Mouse (Mus musculus): Measurements from ENCODE around the gene Disp2. TPM values are rescaled to one million over a fixed set of nuclear protein-coding genes. Genes with fewer than 3 reads are reported as not detected.

Gene Disp2
- polyA plus RNA-seq (2015; fragmentation: Nextera tagmentation; extraction: Ambion mirVana), result 0.04 and 0.05 TPM in 2 replicates

DNA sequence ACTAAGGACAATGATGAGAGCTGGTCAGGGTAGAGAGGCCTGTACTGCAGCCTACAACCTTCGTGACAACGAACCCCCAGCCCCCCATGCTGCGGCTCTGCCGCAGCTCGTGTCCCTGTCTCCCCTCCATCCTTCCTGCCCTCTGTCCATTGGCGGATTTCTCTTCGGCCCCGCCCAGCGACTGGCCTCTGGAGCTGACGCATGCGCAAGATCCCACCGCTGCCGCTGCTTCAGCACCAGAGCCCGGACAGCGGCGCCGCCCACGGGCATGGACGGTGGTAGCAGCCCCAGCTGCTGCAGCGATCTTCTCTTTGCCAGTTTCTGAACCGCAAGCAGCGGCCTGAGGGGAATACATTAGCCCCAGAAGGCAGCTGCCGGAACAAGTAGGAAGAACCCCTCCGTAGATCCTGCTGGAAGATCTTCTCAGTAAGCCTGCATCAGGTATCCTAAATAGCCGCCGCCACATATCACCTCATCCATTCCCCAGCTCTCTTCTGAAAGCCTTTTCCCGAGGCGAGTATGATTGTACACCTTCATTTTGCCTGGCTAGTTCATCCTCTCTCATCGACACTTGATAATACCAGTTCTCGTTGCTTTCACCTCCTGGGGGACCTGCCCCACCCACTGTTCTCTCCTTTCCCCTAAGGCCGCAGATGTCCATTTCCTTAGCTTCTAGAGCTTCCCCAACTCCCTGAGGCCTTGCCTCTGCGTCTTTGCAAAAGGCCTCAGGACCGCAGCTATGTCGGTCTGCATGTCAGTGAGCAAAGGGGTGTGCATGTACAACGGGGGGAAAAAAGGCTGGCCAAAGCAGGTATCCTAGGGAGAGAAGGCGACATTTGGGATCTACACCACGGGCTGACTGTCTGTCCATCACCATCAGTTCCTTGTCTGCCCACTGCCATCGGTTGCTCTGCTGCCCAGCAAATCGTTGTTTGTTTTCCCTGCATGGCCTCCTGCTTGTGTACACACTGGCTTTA is at the start of gene Disp2:
TSS of gene Disp2 (plus strand) at position 216 of the 977 bp plus-strand sequence.

DNA sequence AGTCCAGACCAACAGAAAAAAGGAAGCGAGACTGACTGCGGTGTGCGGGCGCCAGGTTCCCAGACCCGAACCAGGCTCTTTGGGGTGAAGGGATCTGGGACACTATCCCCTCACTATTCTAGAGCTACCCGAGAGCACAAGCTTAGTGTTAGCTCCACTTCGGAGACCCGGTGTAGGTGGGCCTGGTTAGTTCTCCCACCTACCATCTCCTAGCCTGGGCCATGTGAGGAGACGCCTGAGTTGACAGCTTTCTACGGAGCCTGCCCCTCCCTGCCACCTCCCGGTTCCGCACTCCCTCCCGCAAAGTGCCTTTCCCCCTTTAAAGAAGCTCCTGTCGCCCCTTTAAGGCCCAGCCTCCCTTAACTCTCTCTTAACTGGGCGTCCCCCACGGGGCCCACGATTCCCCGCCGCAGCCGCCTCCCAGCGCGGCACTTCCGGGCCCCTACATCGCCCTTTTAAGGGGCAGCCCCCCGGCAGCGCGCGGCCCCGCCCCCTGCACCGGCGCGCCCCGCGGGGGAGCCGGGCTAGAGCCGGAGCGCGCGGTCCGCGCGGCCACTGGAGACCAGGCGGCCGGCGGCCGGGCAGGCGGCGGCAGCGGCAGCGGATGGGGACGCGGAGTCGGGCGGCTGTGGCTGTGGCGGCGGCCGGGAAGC is 34.2 kb upstream of the Disp2 start, which contains the start of gene Inafm2:
TSS of gene Inafm2 (plus strand) at position 527 of the 653 bp plus-strand sequence.

DNA sequence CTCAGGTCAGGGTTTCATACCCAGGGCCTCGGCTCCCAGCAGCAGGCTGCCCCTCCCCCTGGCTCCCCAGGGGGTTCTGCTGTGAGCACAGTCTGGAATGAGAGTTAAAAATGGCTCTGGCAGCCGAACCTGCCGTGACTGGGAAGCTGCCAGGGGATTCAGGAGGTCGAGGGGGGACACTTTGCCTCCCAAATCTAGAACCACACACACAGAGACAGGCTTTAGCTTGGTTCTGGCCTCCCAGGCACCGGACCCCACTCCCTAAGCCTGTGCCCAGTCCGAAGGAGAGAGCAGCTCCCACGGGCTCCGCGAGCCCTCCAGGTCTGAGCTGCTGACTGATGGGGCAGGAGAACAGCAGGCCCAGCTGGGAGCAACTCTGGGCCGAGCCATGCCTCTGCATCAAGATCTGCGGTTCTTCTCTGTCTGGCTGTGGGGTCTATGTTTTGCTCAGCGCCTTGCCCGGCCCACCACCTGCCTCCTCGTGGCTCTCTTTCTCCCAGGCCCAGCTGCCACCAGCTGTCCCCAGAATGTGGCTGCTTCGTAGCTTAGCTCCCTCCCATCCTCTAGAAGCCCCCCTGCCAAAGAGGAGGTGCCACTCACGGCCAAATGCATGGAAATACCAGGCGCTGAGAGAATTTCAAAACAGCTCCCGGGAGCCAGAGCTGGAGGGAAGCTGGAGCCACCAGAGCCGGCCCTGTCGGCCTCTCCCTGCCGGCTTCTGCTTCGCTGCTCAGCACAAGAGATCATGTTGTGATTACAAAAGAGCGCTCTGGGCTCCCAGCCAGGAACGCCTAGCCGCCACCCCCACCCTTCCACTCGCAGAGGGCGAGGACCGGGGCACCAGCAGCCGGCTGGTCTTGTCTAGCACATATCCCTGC is 17.4 kb upstream of the Disp2 start, which contains the start of gene Ccdc9b:
TSS of gene Ccdc9b (minus strand) at position 756 of the 878 bp plus-strand sequence.

DNA sequence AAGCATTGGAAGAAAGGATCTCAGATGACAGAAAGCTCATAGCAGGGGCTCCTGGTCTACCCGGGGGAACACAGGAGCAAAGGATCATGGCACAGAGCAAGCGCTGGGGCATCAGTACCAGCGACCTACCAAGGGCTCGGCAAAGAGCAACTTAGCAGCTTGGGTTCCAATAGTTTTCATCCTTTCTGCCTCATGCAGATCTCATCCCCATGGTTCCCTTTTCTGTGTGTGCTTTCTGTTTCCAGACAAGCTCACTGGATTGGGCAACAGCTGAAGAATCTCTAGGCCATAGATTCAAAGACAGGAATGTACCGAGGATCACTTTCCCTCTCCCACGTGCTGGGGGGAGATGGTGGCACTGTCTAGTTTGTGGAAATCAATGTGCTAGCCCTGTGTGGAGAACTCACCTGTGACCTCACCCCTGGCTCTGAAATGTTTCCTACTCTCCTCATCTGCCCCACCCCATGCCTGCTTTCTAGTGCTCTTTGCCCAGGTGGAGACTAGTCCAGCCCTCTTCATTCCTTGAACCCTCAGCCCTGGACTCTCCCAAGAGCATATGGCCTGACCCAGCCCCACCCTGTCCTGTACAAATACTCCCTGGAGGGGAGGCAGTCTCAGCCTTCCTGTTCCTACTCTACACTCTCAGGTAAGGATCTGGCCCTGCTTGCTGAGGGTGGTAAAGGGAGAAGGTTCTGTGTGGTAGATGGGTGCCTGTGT is 7.2 kb upstream of the Disp2 start, which contains the start of gene Phgr1:
TSS of gene Phgr1 (plus strand) at position 612 of the 717 bp plus-strand sequence.

DNA sequence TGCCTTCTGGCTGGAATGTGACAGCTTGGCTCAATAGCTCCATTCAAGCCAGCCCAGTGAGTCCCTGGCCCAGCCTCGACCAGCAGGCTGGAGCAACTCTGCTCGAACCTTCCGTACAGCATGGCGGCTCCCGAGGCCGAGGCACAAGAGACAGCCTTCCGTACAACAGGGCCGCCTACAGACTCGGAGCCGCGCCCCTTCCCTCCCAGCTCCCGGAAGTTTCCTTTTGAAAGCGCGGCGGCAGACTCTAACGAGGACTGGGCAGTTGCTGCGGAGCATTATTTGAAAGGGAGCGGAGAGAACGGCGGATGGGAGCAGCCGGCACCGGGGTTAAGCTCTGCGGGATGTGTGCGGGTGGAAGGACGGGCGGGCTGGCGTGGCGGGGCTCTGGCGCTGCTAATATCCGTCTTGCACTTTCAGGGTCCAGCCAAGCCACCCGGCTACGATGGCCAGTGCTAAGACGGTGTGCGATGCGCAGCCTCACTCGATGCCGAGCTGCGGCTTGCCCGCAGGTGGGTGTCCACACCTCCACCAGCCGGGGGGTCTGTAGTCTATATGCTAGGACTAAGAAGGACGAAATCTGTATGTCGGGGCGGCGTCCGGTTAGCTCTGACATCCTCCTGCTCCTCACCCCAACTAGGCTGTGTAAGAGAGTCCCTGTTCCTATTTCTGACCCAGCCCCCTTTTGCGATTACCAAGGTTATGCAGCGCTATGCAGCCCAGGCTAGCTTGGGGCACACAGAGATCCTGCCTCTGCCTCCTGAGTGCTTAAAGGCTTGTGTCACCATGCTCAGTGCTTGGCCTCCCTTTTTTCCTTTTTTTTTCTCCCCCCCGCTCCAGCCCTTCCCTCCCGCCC is 34.7 kb downstream of the Disp2 start, which contains the start of gene Knstrn:
TSS of gene Knstrn (plus strand) at position 23 of the 856 bp plus-strand sequence.

Other genes with a start within 250 kb of the Disp2 start
- gene Bmf, start 230.0 kb upstream of the Disp2 start, polyA plus RNA-seq (2015; fragmentation: Nextera tagmentation; extraction: Ambion mirVana), result 2.3 and 3.1 TPM in 2 replicates
- 10.0 and 10.3 TPM in 2 replicates for gene Bub1b, start 181.5 kb upstream of the Disp2 start, polyA plus RNA-seq (2015; fragmentation: Nextera tagmentation; extraction: Ambion mirVana)
- gene Pak6, start 116.4 kb upstream of the Disp2 start, polyA plus RNA-seq (2015; fragmentation: Nextera tagmentation; extraction: Ambion mirVana), result 0.17 and 0.33 TPM in 2 replicates
- gene Ankrd63, start 75.8 kb upstream of the Disp2 start, polyA plus RNA-seq (2015; fragmentation: Nextera tagmentation; extraction: Ambion mirVana), result 0.05 TPM in 1 of 2 replicates, not detected in the other
- 0.47 and 0.68 TPM in 2 replicates for gene Plcb2, start 51.3 kb upstream of the Disp2 start, polyA plus RNA-seq (2015; fragmentation: Nextera tagmentation; extraction: Ambion mirVana)
- 9.5 and 10.0 TPM in 2 replicates for gene Inafm2, start 34.0 kb upstream of the Disp2 start, polyA plus RNA-seq (2015; fragmentation: Nextera tagmentation; extraction: Ambion mirVana)
- gene Ccdc9b, start 17.1 kb upstream of the Disp2 start, polyA plus RNA-seq (2015; fragmentation: Nextera tagmentation; extraction: Ambion mirVana), result 2.7 and 3.9 TPM in 2 replicates
- gene Phgr1, start 7.0 kb upstream of the Disp2 start, polyA plus RNA-seq (2015; fragmentation: Nextera tagmentation; extraction: Ambion mirVana), result not detected in 2 replicates
- 18.2 and 22.8 TPM in 2 replicates for gene Knstrn, start 34.3 kb downstream of the Disp2 start, polyA plus RNA-seq (2015; fragmentation: Nextera tagmentation; extraction: Ambion mirVana)
- gene Ivd, start 82.2 kb downstream of the Disp2 start, polyA plus RNA-seq (2015; fragmentation: Nextera tagmentation; extraction: Ambion mirVana), result 48.9 and 51.8 TPM in 2 replicates
- gene Bahd1, start 120.7 kb downstream of the Disp2 start, polyA plus RNA-seq (2015; fragmentation: Nextera tagmentation; extraction: Ambion mirVana), result 2.3 and 2.5 TPM in 2 replicates
- gene Chst14, start 146.8 kb downstream of the Disp2 start, polyA plus RNA-seq (2015; fragmentation: Nextera tagmentation; extraction: Ambion mirVana), result 15.3 and 16.6 TPM in 2 replicates
- gene Ccdc32, start 249.7 kb downstream of the Disp2 start, polyA plus RNA-seq (2015; fragmentation: Nextera tagmentation; extraction: Ambion mirVana), result 17.0 and 19.2 TPM in 2 replicates

All from skeletal muscle tissue, postnatal 0 days (tissue).